Mouse (Mus musculus): Measurements from ENCODE around the gene Ccdc17. TPM values are rescaled to one million over a fixed set of nuclear protein-coding genes. Genes with fewer than 3 reads are reported as not detected.

Ccdc17 gene
- total RNA-seq, 2 experiments from 2014 or later: 2.4 to 3.9 TPM

DNA sequence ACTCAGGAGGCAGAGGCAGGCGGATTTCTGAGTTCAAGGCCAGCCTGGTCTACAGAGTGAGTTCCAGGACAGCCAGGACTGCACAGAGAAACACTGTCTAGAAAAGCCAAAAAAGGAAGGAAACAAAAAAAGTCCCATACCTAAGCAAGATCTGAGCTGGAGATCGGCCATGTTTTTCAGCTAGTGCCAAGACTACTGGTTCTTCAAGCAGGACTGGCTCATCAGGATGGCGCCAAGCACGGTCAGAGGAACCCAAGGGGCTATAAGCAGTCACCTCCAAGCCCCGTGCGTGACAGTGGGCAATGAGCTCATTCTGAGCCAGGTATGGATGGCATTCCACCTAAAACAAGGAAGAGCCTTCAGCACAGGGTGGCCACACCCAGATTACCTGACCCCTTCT lies 42.4 kb downstream of the Ccdc17 start:
- intact Hi-C loops (cut with DNase I): no loop called here
- DNase-seq: no peak

DNA sequence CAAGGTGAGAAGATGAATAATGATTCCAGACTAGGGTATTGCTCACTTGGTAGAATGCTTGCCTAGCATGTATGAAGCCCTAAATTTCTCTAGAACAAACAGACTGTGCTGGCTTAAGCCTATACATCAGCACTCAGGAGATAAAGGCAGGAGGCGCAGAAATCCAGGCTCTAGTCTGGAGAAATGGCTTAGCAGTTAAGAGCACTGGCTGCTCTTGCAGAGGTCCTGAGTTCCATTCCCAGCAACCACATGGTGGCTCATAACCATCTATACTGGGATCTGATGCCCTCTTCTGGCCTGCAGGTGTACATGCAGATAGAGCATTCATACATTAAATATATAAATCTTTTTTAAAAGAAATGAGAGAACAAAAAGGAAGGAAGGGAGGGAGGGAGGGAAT lies 45.6 kb downstream of the Ccdc17 start:
- DNase-seq: no peak
- intact Hi-C loops (cut with DNase I): no loop called here

DNA sequence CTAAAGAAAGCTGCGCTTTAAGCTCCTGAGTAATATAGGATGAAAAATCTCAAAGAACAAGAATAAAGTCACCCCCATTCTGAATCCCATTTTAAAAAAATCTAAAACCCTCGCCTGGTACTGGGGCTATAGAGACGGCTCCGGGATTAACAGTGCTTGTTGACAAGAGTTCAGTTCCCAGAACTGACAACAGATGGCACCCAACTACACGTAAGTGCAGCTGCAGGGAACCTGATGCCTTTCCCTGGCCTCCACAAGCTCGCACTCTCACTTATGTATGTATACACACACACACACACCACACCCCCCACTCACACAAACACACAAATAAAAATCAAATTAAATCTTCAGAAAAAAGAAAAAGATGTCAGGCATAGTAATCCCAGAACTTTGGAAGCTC lies 47.9 kb downstream of the Ccdc17 start:
- DNase-seq: peak; percentile 5
- intact Hi-C loops (cut with DNase I): no loop called here

DNA sequence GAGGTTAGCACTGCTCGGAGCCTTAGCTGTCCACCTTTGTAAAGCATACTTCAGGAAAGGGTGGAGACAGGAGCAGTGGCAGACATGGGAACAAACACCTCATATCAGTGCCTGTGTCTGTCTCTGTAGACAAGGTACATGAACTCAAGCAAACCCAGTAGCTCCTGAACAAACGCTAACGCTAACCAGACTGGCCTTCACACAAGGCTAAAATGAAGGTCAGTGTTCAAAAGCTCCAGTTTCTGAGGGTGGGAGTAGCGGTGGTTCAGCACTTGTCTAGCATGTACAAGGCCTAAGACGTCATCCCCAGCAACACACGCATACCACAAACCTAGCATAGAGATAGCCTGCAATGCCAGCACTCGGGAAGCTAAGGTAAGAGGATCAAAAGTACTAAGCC lies 49.2 kb downstream of the Ccdc17 start:
- intact Hi-C loops (cut with DNase I): no loop called here
- DNase-seq: no peak

DNA sequence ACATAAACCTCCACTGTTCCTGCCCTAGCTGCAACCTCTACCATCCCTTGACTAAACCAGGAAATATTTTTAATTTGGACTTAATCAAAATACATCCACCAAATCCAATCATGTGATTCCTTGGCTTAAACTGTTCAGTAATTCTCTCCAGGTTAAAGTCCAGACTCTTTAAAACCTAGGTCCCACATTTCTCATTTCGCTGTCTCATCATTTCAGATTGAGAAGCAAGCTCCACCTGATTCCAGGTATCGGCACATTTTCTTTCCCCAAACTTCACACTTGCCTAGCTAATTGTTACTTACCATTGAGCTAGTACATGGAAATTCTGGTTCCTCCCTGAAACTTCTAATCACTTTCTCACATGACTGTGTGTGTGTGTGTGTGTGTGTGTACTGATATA lies 53.0 kb downstream of the Ccdc17 start:
- DNase-seq: no peak
- intact Hi-C loops (cut with DNase I): no loop called here

Other genes starting within 250 kb of the Ccdc17 start
- 100 to 1,000 TPM; 187 to 192 TPM for gene Mast2, start 132.5 kb upstream of the Ccdc17 start, total RNA-seq (2021)
- gene Ipp, start 89.1 kb upstream of the Ccdc17 start, total RNA-seq (2021): 10 to 100 TPM; 17.5 TPM
- 10 to 100 TPM in 1 of 2 experiments, 1 to 10 TPM in 1; 9.9 to 12.4 TPM for gene Tmem69, start 40.7 kb upstream of the Ccdc17 start, total RNA-seq (2021)
- 10 to 100 TPM; 24.4 to 26.1 TPM for gene Gpbp1l1, start 39.0 kb upstream of the Ccdc17 start, total RNA-seq (2021)
- 100 to 1,000 TPM; 125 to 130 TPM for gene Nasp, start 31.3 kb downstream of the Ccdc17 start, total RNA-seq (2021)
- gene Akr1a1, start 55.0 kb downstream of the Ccdc17 start, total RNA-seq (2021): 100 to 1,000 TPM; 651 to 668 TPM
- gene Prdx1, start 88.9 kb downstream of the Ccdc17 start, total RNA-seq (2021): 100 to 1,000 TPM; 170 to 191 TPM
- gene Mmachc, start 111.8 kb downstream of the Ccdc17 start, total RNA-seq (2021): 10 to 100 TPM; 14.7 to 15.7 TPM
- 1 to 10 TPM; 4.5 to 5.5 TPM for gene Ccdc163, start 111.9 kb downstream of the Ccdc17 start, total RNA-seq (2021)
- gene Tesk2, start 124.3 kb downstream of the Ccdc17 start, total RNA-seq (2021): 1 to 10 TPM; 2.0 to 2.2 TPM
- gene Toe1, start 211.0 kb downstream of the Ccdc17 start, total RNA-seq (2021): 10 to 100 TPM; 18.1 to 18.9 TPM
- gene Mutyh, start 211.1 kb downstream of the Ccdc17 start, total RNA-seq (2021): 1 to 10 TPM; 3.8 to 3.9 TPM
- gene Hpdl, start 225.1 kb downstream of the Ccdc17 start, total RNA-seq (2021): under 1 TPM; 0.82 to 0.83 TPM